Mouse (Mus musculus) myocyte (in vitro differentiated cells): ENCODE measurements around the gene Srd5a1.

Experiments used
- MYOD1 ChIP-seq, 3 experiments: IDR thresholded peaks; one replicate each; pipeline ENCODE4 v1.6.1; 2011; ENCODE audit warnings: control low read depth in 2 of 3, low read depth in 2 of 3, mild to moderate bottlenecking in 2 of 3, moderate library complexity in 1 of 3; ENCODE audit not compliant: insufficient read length in 2 of 3, control insufficient read depth in 1 of 3
- POLR2A ChIP-seq: IDR thresholded peaks from one replicate; pipeline ENCODE4 v1.6.1; 2011; ENCODE audit warnings: low read depth, mild to moderate bottlenecking, control low read depth, moderate library complexity; ENCODE audit not compliant: insufficient read length
- POLR2AphosphoS2 ChIP-seq: IDR thresholded peaks from one replicate; pipeline ENCODE4 v1.6.1; 2011; ENCODE audit warnings: low read depth, control low read depth; ENCODE audit not compliant: insufficient read length
- SRF ChIP-seq: IDR thresholded peaks from one replicate; pipeline ENCODE4 v1.6.1; 2011; ENCODE audit warnings: low read depth; ENCODE audit not compliant: control insufficient read depth, insufficient read length
- TCF12 ChIP-seq: IDR thresholded peaks from one replicate; pipeline ENCODE4 v1.6.1; 2011; ENCODE audit warnings: mild to moderate bottlenecking, control low read depth; ENCODE audit not compliant: poor library complexity, insufficient read depth, severe bottlenecking
- TCF3 ChIP-seq: IDR thresholded peaks from one replicate; pipeline ENCODE4 v1.6.1; 2011; ENCODE audit warnings: low read depth, control low read depth; ENCODE audit not compliant: insufficient read length
- USF1 ChIP-seq: IDR thresholded peaks from one replicate; pipeline ENCODE4 v1.6.1; 2011; ENCODE audit warnings: low read depth, mild to moderate bottlenecking, control low read depth, moderate library complexity

- TF ChIP-seq POLR2A, result no peak
- TF ChIP-seq POLR2AphosphoS2, result no peak
- TF ChIP-seq TCF12, result no peak
- TF ChIP-seq USF1, result no peak
- no peak for TF ChIP-seq MYOD1 (IDR thresholded peaks at IDR 0.05; ENCODE audit: control insufficient read depth in 1 of 3, insufficient read length in 2 of 3, low read depth in 2 of 3)
- TF ChIP-seq SRF, result no peak
- no peak for TF ChIP-seq TCF3
These were observed 25.4 kb downstream of the Srd5a1 start for GRCm38 (mm10) chr13:69585828-69586227.
